Mouse (Mus musculus): Measurements from ENCODE around the gene Exoc3l2. TPM values are rescaled to one million over a fixed set of nuclear protein-coding genes. Genes with fewer than 3 reads are reported as not detected.
A peak's percentile ranks its signal among the peaks of the same experiment; 100 is the strongest.
"Not testable (repeated sequence)": the region's sequence is repeated elsewhere in the genome, so short reads cannot be mapped to it uniquely, and the experiment has no call there.

Gene Exoc3l2
- total RNA-seq, 1 experiment from 2014 or later, result 1.4 TPM

- ATAC-seq (replicated peaks; ENCODE audit: insufficient number of reproducible peaks, low FRiP score, low TSS enrichment, poor library complexity, severe bottlenecking), result peak; percentile 89
Observed at GRCm38 (mm10) chr7:19508150-19508923, 45.2 kb downstream of the Exoc3l2 start, which contains the start of the genes Bloc1s3 and Trappc6a. Gene Bloc1s3, minus strand, starts transcription at chr7:19508367. Gene Trappc6a, plus strand, starts transcription at chr7:19508395.

- no peak for ATAC-seq (replicated peaks; ENCODE audit: insufficient number of reproducible peaks, low FRiP score, low TSS enrichment, poor library complexity, severe bottlenecking)
Observed at GRCm38 (mm10) chr7:19508924-19509568, 45.9 kb downstream of the Exoc3l2 start.

GRCm38 (mm10) chr7:19509786-19510185 is 46.7 kb downstream of the Exoc3l2 start:
- no peak for ATAC-seq (replicated peaks; ENCODE audit: insufficient number of reproducible peaks, low FRiP score, low TSS enrichment, poor library complexity, severe bottlenecking)

DNA sequence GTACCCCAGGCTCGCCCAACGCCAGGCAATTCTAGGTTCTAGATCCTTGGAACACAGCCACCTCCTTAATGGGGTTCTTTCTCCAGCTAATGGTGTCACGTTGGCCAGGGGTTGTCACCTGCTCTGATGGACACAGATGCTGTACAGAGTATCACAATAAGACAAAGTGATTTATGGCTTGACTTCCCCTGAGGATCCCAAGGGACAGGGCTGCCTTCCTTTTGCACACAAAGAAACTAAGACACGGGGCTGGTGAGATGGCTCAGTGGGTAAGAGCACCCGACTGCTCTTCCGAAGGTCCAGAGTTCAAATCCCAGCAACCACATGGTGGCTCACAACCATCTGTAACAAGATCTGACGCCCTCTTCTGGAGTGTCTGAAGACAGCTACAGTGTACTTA is 48.8 kb downstream of the Exoc3l2 start:
- ATAC-seq (replicated peaks; ENCODE audit: insufficient number of reproducible peaks, low FRiP score, low TSS enrichment, poor library complexity, severe bottlenecking), result not testable (repeated sequence)

DNA sequence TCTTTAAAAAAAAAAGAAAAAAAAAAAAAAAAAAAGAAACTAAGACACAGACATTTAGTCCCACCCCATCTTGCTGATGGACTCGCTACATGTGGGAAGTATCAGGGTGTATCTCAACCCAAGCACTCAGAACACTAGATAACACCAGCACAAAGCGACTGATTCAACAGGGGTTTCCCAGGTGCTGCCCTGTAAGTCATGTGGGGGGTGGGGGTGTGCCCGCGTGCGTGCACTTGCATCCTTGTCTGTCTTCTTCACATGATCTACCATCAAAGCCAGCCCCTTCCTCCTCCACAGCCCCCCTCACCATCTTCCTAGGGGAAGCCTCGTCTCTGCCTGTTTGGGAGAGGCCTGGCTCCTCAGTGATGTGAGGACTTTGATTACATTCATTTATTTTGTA is 49.2 kb downstream of the Exoc3l2 start:
- no peak for ATAC-seq (replicated peaks; ENCODE audit: insufficient number of reproducible peaks, low FRiP score, low TSS enrichment, poor library complexity, severe bottlenecking)

- ATAC-seq (replicated peaks; ENCODE audit: insufficient number of reproducible peaks, low FRiP score, low TSS enrichment, poor library complexity, severe bottlenecking), result no peak
Observed at GRCm38 (mm10) chr7:19517652-19518365, 54.7 kb downstream of the Exoc3l2 start, which contains the start of gene Nkpd1. Gene Nkpd1, plus strand, starts transcription at chr7:19517838.

DNA sequence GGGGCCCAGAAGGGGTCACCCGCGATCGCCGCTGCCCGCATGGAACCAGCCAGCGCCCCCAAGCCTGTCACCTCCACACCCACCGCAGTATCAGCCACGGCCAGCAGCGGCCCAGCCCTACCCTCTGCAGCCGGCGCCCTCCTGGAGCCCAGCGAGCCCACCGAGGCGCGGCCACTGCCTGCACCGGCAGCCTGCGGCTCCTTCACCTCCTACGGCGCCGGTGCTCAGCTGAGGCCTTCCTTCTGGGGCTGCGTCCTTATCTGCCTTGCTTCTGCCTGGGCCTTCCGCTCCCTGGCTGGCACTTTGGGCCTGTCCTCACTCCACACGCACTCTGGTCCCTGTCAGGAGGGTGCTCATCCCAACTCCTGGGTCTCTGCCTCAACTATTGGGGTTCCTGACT is 56.9 kb downstream of the Exoc3l2 start:
- ATAC-seq (replicated peaks; ENCODE audit: insufficient number of reproducible peaks, low FRiP score, low TSS enrichment, poor library complexity, severe bottlenecking), result no peak

- ATAC-seq (replicated peaks; ENCODE audit: insufficient number of reproducible peaks, low FRiP score, low TSS enrichment, poor library complexity, severe bottlenecking), result no peak
Observed at GRCm38 (mm10) chr7:19523017-19523756, 60.1 kb downstream of the Exoc3l2 start.

GRCm38 (mm10) chr7:19523757-19524419 is 60.8 kb downstream of the Exoc3l2 start:
- 0 out of 2 replicates have a peak, but pooled peaks have one; percentile 10 for ATAC-seq (replicated peaks; ENCODE audit: insufficient number of reproducible peaks, low FRiP score, low TSS enrichment, poor library complexity, severe bottlenecking)

- ATAC-seq (replicated peaks; ENCODE audit: insufficient number of reproducible peaks, low FRiP score, low TSS enrichment, poor library complexity, severe bottlenecking), result no peak
Observed at GRCm38 (mm10) chr7:19524420-19525104, 61.4 kb downstream of the Exoc3l2 start.

DNA sequence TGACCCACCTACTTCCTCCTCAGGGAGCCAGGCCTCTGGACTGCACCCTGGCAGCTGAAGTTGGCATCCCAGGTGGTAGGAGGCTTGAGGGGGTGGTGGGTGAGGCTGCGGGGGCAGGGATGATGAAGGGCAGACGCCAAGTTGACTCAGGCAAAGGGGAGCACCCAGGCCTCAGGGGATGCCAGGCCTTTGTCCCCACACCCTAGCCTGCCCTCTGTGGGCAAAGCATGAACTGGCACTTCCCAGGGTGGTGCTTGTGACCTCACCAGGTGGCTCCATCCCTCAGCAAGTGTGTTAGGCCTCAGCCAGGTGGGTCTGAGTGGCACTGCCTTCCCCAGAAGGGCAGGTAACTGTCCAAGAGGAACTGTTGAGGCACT is 62.0 kb downstream of the Exoc3l2 start:
- ATAC-seq (replicated peaks; ENCODE audit: insufficient number of reproducible peaks, low FRiP score, low TSS enrichment, poor library complexity, severe bottlenecking), result no peak

- no peak for ATAC-seq (replicated peaks; ENCODE audit: insufficient number of reproducible peaks, low FRiP score, low TSS enrichment, poor library complexity, severe bottlenecking)
Observed at GRCm38 (mm10) chr7:19531077-19531476, 67.9 kb downstream of the Exoc3l2 start.

DNA sequence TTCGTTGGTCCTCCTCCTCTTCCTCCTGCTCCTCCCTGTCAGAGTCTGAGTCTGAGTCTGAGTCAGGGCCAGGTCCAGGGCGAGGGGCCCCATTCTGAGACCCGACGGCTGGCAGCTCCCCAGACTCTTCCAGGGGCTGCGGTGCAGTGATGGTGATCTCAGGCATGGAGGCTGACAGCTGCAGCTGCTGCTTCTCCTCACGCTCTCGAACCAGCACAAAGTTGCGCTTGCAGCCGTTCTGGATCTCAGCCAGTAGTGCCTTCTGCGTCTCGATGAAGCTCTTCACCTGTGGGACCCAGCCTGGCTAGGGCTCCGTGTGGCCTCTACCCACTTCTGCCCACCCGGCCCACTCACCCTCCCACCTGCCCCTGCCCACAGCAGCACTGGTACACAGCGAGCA is 69.1 kb downstream of the Exoc3l2 start:
- ATAC-seq (replicated peaks; ENCODE audit: insufficient number of reproducible peaks, low FRiP score, low TSS enrichment, poor library complexity, severe bottlenecking), result no peak

DNA sequence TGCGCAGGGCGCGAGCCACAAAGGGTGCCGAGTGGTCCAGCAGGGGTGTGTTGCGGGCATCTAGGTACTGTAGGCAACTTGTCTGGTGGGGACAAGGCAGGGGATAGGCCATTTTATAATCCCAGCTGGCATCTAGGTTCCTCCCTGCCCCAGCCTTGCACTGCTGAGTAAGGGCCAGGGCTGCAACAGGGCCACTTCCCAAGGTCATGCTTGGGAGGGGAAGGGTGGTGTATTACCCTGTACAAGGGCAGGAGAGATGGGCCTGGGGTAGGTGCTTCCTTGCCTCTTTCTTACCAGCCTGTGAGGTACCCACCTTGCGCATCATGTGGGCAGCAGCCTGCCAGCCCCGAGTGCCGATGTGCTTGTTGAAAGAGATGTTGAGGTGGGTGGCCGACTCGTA is 71.5 kb downstream of the Exoc3l2 start:
- no peak for ATAC-seq (replicated peaks; ENCODE audit: insufficient number of reproducible peaks, low FRiP score, low TSS enrichment, poor library complexity, severe bottlenecking)

DNA sequence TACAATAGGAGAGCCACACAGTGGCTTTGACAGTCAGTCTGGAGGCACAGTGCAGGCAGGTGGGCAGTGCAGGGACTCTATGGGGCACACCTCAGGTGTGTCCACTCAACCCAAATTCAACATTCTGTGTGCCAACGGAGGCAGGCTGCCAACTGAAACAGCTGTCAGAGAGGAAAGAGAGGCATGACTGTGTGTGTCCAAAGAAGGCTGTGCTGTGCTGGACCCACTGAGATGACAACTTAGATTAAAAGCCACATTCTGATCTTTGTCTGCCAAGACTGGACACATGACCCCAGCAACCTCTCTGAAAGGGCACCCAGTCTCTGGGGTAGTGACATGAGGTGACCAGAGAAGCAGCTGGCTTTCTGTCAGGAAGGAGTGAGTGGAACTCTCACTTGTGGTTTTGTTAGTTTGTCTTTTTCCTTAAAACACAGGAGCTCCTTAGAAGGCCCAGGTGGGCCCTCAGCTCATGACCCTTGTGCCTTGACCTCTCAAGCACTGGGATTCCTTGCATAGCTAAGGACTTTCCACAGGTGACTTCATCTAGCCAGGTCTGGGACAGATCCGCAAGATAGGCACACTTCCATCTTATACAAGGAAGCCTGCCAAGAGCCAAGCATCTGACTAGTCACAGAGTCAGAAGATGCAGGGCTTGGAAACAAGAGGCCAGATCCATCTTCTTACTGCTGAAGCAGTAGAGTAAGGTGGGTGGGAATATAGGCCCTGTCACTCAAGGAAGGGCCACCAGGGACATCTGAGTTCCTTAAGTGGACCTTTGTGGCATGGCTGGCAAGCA is 77.8 kb downstream of the Exoc3l2 start:
- ATAC-seq (replicated peaks; ENCODE audit: insufficient number of reproducible peaks, low FRiP score, low TSS enrichment, poor library complexity, severe bottlenecking), result no peak

DNA sequence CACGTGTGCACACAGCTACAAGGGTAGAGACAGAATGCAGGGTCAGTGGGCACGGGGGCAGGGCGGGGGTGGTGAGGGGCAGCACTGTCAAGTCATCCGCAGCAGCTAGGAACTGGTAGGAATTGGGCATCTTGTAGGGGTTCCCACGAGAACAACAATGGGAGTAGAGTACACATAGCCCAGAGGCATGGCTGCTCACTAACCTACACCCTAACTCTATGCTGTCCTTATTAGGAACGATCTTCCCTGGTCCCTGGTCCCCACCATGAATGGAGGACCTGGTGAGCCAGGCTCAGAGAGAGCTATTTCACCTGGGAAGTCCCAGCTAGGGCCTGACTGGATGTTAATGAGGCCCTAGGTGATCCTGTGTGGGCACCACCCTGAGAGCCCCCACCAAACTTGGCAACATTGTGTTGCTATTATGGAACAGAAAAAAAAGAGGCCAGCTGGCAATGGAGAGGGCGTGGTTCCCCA is 78.6 kb downstream of the Exoc3l2 start:
- ATAC-seq (replicated peaks; ENCODE audit: insufficient number of reproducible peaks, low FRiP score, low TSS enrichment, poor library complexity, severe bottlenecking), result no peak

GRCm38 (mm10) chr7:19542155-19542691 is 79.1 kb downstream of the Exoc3l2 start:
- no peak; the same call in 1 of the 2 replicates for ATAC-seq (replicated peaks; ENCODE audit: insufficient number of reproducible peaks, low FRiP score, low TSS enrichment, poor library complexity, severe bottlenecking)
